Mouse (Mus musculus) small intestine, adult 2 months (tissue): Measurements from ENCODE around the gene Cend1.

Source experiments
- CTCF ChIP-seq: fragments of 200-500 bp; IDR thresholded peaks from 2 replicates; pipeline ENCODE4 v1.5.1; 2012; ENCODE audit warnings: low read depth, mild to moderate bottlenecking, control low read depth, inconsistent platforms, low read length, moderate library complexity, mixed read lengths; ENCODE audit not compliant: insufficient replicate concordance, insufficient read length; ENCODE audit errors: extremely low read depth
- POLR2A ChIP-seq: fragments of 200-500 bp; IDR thresholded peaks from 2 replicates; pipeline ENCODE4 v1.6.1; 2012; ENCODE audit warnings: low read depth, mild to moderate bottlenecking, control low read depth, inconsistent platforms, low read length, moderate library complexity

DNA sequence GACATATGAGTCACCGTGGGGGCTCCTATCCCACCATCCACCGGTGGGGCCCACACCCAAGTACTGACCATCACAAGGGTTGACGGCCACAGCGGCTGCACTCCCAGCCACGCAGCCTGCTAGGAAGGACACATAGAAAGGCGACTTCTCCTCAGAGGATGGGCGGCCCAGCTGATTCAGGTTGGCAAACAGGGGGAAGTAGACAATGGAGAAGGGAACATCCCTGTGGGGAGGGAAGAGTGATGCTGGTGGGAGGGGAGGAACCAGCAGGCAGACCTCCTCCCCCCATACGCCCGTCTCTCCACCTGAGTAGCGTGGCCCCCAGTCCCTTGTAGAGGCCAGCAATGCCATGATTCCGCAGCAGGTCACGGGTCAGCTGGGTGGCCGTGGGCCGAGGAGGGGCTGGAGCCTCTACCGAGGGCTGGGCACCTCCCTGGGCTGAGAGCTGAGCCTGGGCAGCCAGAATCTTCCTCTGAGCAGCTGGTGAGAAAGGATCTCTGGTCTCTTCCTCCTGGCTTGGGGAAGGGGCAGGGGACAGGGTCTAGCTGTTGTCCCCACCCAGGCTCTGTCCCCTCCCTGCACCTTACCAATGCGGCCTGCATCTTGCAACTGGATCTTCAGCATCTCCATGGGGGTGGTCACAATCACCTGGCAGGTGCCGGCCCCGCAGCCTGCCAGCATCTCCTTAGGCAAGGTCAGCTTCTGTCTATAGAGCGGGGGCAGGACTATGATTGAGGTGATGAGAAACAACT is 2.3 kb upstream of the Cend1 start:
- TF ChIP-seq CTCF: no peak
- no peak for TF ChIP-seq POLR2A
